Mouse (Mus musculus): ENCODE data around the gene Slc2a3. TPM values are rescaled to one million over a fixed set of nuclear protein-coding genes. Genes with fewer than 3 reads are reported as not detected.

Gene Slc2a3
- 35.2 TPM for total RNA-seq (2023)

GRCm38 (mm10) chr6:122801301-122801800 lies at the start of gene Slc2a3:
TSS of gene Slc2a3 (minus strand) at chr6:122801640.

GRCm38 (mm10) chr6:122819306-122820070 lies 18.0 kb upstream of the Slc2a3 start, which contains the start of gene Foxj2:
TSS of gene Foxj2 (plus strand) at chr6:122819914.

GRCm38 (mm10) chr6:122707036-122707800 lies 94.2 kb downstream of the Slc2a3 start, which contains the start of gene Nanog:
TSS of gene Nanog (plus strand) at chr6:122707489.

Other genes with a start within 250 kb of the Slc2a3 start
- gene Aicda, start 247.8 kb downstream of the Slc2a3 start, total RNA-seq (2023), result 0.28 TPM
- gene Apobec1, start 199.2 kb downstream of the Slc2a3 start, total RNA-seq (2023), result 16.0 TPM
- not detected for gene Gdf3, start 191.6 kb downstream of the Slc2a3 start, total RNA-seq (2023)
- gene Dppa3, start 175.2 kb downstream of the Slc2a3 start, total RNA-seq (2023), result not detected
- not detected for gene Nanog, start 94.2 kb downstream of the Slc2a3 start, total RNA-seq (2023)
- 32.0 TPM for gene Foxj2, start 18.3 kb upstream of the Slc2a3 start, total RNA-seq (2023)
- gene C3ar1, start 54.5 kb upstream of the Slc2a3 start, total RNA-seq (2023), result not detected
- gene Necap1, start 72.8 kb upstream of the Slc2a3 start, total RNA-seq (2023), result 44.7 TPM
- gene Clec4a1, start 120.2 kb upstream of the Slc2a3 start, total RNA-seq (2023), result 2.5 TPM
- 1.7 TPM for gene Clec4a3, start 150.9 kb upstream of the Slc2a3 start, total RNA-seq (2023)
- gene Clec4a4, start 188.7 kb upstream of the Slc2a3 start, total RNA-seq (2023), result 1.0 TPM
- gene Clec4b1, start 248.3 kb upstream of the Slc2a3 start, total RNA-seq (2023), result not detected

All from CD8-positive naive resting alpha-beta T cell, adult 57 days (primary cell).